Comparison of ENCODE assay signal across 12 mouse cellular contexts in the genomic region with DNA sequence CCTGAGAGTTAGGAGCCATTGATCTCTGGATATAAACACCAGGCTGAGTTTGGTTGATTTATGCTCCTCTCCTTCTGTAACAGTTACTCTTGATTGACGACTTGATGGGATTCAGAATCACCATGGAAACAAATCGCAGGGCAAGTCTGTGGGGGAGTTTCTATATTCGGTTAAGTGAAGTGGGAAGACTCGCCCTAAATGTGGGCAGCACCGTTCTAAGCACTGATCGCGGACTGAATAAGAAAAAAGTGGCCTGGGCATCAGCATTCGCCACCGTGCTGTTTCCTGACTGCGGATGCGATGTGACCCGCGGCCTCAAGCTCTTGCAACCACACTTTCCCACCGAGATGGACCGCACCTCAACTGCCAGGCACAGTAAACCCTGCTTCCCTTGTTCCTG. TPM values are rescaled to one million over a fixed set of nuclear protein-coding genes. Genes with fewer than 3 reads are reported as not detected.
DNase-seq lines count a peak whose midpoint lies in the region; ATAC-seq and TF ChIP-seq lines count a peak whose summit lies in the region.
"Had no signal": no experiment of that assay in that cellular context is flagged by ENCODE, and none has a peak within 500 bp of the region (broad histone marks: within the 10 kb centered on the region; RNA-seq: fewer than 3 reads in every experiment).

No protein-coding gene starts in this region.

- H3K9me3 ChIP-seq in midbrain, embryonic 11.5 days (ENCODE audit: control insufficient read depth, low read length) = no peaks in the 10 kb centered on the region
- H3K9me3 ChIP-seq: embryonic facial prominence, embryonic 15.5 days; heart, embryonic 13.5 days had no signal

- no peak overlapping the region for H3K9ac ChIP-seq in midbrain, embryonic 11.5 days (ENCODE audit: low read length)
- H3K9ac ChIP-seq: embryonic facial prominence, embryonic 15.5 days had no signal

- intact Hi-C loops in gastrocnemius, postnatal 36 days (cut with DNase I) = loop anchor here (5.0 kb wide), 1 partner anchor 266 kb away; no protein-coding TSS in a partner anchor

- H3K4me3 ChIP-seq in testis, adult 2 months (ENCODE audit: control insufficient read depth, low read depth, low read length) = peak overlapping the region; percentile 83
- no peak overlapping the region for H3K4me3 ChIP-seq in midbrain, embryonic 11.5 days (ENCODE audit: low read depth, low read length)
- H3K4me3 ChIP-seq: embryonic facial prominence, embryonic 15.5 days had no signal

- no peaks in the 10 kb centered on the region for H3K36me3 ChIP-seq in testis, adult 2 months (ENCODE audit: control insufficient read depth, insufficient read depth, low read length)
- no peaks in the 10 kb centered on the region for H3K36me3 ChIP-seq in midbrain, embryonic 11.5 days (ENCODE audit: control insufficient read depth, insufficient read depth, low read length)
- H3K36me3 ChIP-seq: embryonic facial prominence, embryonic 15.5 days; heart, embryonic 13.5 days had no signal

- peaks cover 11% of the 10 kb centered on the region for H3K4me1 ChIP-seq in testis, adult 2 months (ENCODE audit: control insufficient read depth, insufficient read depth, low read length)
- H3K4me1 ChIP-seq in midbrain, embryonic 11.5 days (ENCODE audit: control insufficient read depth, insufficient read depth, low read length) = peaks cover 12% of the 10 kb centered on the region; the same call in 1 of the 2 replicates

- no peak overlapping the region for H3K27ac ChIP-seq in testis, adult 2 months (ENCODE audit: control insufficient read depth, insufficient read depth, low read depth, low read length)
- H3K27ac ChIP-seq in midbrain, embryonic 11.5 days (ENCODE audit: low read depth, low read length) = no peak overlapping the region
- H3K27ac ChIP-seq: embryonic facial prominence, embryonic 15.5 days; heart, embryonic 13.5 days; stomach, postnatal 0 days had no signal

- ATAC-seq in midbrain, embryonic 11.5 days (ENCODE audit: low FRiP score) = no peak

- no peak for TF ChIP-seq CTCF in testis, adult 2 months (IDR thresholded peaks at IDR 0.05; ENCODE audit: control insufficient read depth, insufficient read depth, insufficient replicate concordance, low read depth, low read length)

- 46% methylated on average over 15 of the region's 15 CpGs for WGBS in midbrain, embryonic 11.5 days

- H3K27me3 ChIP-seq in testis, adult 2 months (ENCODE audit: control insufficient read depth, insufficient read depth, low read length) = no peaks in the 10 kb centered on the region
- no peaks in the 10 kb centered on the region; the same call in 1 of the 2 replicates for H3K27me3 ChIP-seq in midbrain, embryonic 11.5 days (ENCODE audit: control insufficient read depth, insufficient read depth, low read length)

- peak; percentile 26 to 54 for DNase-seq in frontal cortex, postnatal 36 days (ENCODE audit: low spot score in 2 of 2)
- no peak for DNase-seq in frontal cortex, postnatal 10 days (ENCODE audit: low spot score in 2 of 2)
- DNase-seq in testis, postnatal 10 days (ENCODE audit: low spot score) = no peak
- DNase-seq in midbrain, embryonic 11.5 days (ENCODE audit: low spot score, missing footprints) = peak; percentile 87
- no peak for DNase-seq in thymus, postnatal 14 days
- DNase-seq in spleen, postnatal 10 days (ENCODE audit: low spot score in 2 of 2) = no peak
- DNase-seq in gastrocnemius, postnatal 36 days = no peak
- DNase-seq: lung, adult 18-20 months had no signal

- TF ChIP-seq POLR2A in testis, adult 2 months (IDR thresholded peaks at IDR 0.05; ENCODE audit: control insufficient read depth, low read depth, low read length) = no peak

- H3K4me2 ChIP-seq in midbrain, embryonic 11.5 days = peak overlapping the region; percentile 14; the same call in 1 of the 2 replicates
- H3K4me2 ChIP-seq: embryonic facial prominence, embryonic 15.5 days had no signal

RNA-seq across cellular contexts. Expression of a gene that starts 4.7 kb away (rescaled TPM):
- polyA plus RNA-seq in testis, adult 2 months (2012; rRNA removed) = 10.7 and 12.9 TPM in 2 replicates
- 30.9 and 33.4 TPM in 2 replicates for polyA plus RNA-seq in midbrain, embryonic 11.5 days (2014; fragmentation: Nextera tagmentation; extraction: Ambion mirVana)
- total RNA-seq in gastrocnemius, postnatal 36 days (2021) = 10 to 100 TPM; 19.1 to 20.5 TPM

RNA-seq across cellular contexts. Expression of a gene that starts 41.6 kb away (rescaled TPM):
- polyA plus RNA-seq in testis, adult 2 months (2012; rRNA removed) = 0.33 and 0.43 TPM in 2 replicates
- polyA plus RNA-seq in midbrain, embryonic 11.5 days (2014; fragmentation: Nextera tagmentation; extraction: Ambion mirVana) = 0.79 and 0.92 TPM in 2 replicates
- under 1 TPM; 0.12 to 0.18 TPM for total RNA-seq in gastrocnemius, postnatal 36 days (2021)
- polyA plus RNA-seq: heart, embryonic 13.5 days had no signal

Comparison
In these comparisons a context has a peak if more than half of its experiments do, and no peak if none do; other contexts are left out.
1. DNase-seq: peak in frontal cortex, postnatal 36 days (2 of 2) and midbrain, embryonic 11.5 days (single experiment); none in frontal cortex, postnatal 10 days (0 of 2), testis, postnatal 10 days (single experiment), thymus, postnatal 14 days (single experiment), spleen, postnatal 10 days (0 of 2) and gastrocnemius, postnatal 36 days (0 of 2).